Mouse (Mus musculus) hindbrain, embryonic 14.5 days (tissue): Measurements from ENCODE around the gene Cyb5d2. TPM values are rescaled to one million over a fixed set of nuclear protein-coding genes. Genes with fewer than 3 reads are reported as not detected.

ENCODE experiments used
- ATAC-seq: fragments of 200-750 bp; cut with Nextera tagmentation; 2 replicates; pipeline ENCODE4 v1.8.0; 2017; ENCODE audit warnings: moderate number of reproducible peaks, mild to moderate bottlenecking, moderate TSS enrichment, moderate library complexity; ENCODE audit not compliant: low FRiP score
- DNase-seq: peaks from one replicate; pipeline ENCODE4 v3.0.0-alpha.2; 2015; ENCODE audit warnings: low spot score
- H3K27ac ChIP-seq: fragments of 300-500 bp; sonication (generic); 2 replicates; pipeline ENCODE4 v1.5.1; 2014; ENCODE audit warnings: mild to moderate bottlenecking, moderate library complexity
- H3K27me3 ChIP-seq: fragments of 300-500 bp; sonication (generic); 2 replicates; pipeline ENCODE4 v1.6.1; 2014; ENCODE audit warnings: mild to moderate bottlenecking, low read length, mixed read lengths; ENCODE audit not compliant: control insufficient read depth, insufficient read depth
- H3K36me3 ChIP-seq: fragments of 300-500 bp; sonication (generic); replicated peaks from 2 replicates; pipeline ENCODE4 v1.6.1; 2014; ENCODE audit not compliant: control insufficient read depth, insufficient read depth
- H3K4me1 ChIP-seq: fragments of 300-500 bp; sonication (generic); replicated peaks from 2 replicates; pipeline ENCODE4 v1.6.1; 2014; ENCODE audit warnings: antibody characterized with exemption, low read length, mixed read lengths; ENCODE audit not compliant: control insufficient read depth, insufficient read depth
- H3K4me2 ChIP-seq: fragments of 300-500 bp; sonication (generic); replicated peaks from 2 replicates; pipeline ENCODE4 v1.6.1; 2014; ENCODE audit warnings: mild to moderate bottlenecking, moderate library complexity
- H3K4me3 ChIP-seq: fragments of 300-500 bp; sonication (generic); replicated peaks from 2 replicates; pipeline ENCODE4 v1.5.1; 2014; ENCODE audit warnings: mild to moderate bottlenecking, low read length
- H3K9ac ChIP-seq: fragments of 300-500 bp; sonication (generic); 2 replicates; pipeline ENCODE4 v1.6.1; 2014
- H3K9me3 ChIP-seq: fragments of 300-500 bp; sonication (generic); 2 replicates; pipeline ENCODE4 v1.6.1; 2016; ENCODE audit warnings: low read length; ENCODE audit not compliant: control insufficient read depth
- WGBS: fragments of 180-500 bp; shearing (Covaris S2); extraction: QIAGEN DNeasy Blood & Tissue Kit; methylation state at CpG from one replicate; pipeline ENCODE4 v1.1.7; 2014; 5-methylcytosine and 5-hydroxymethylcytosine counted together
- polyA plus RNA-seq: library from polyadenylated mRNA; unstranded; fragments of >200 nt; fragmentation: Nextera tagmentation; extraction: Ambion mirVana; gene quantifications from 2 replicates; pipeline ENCODE4 v1.2.1, GENCODE M21; 2014

Cyb5d2 gene
- polyA plus RNA-seq, 1 experiment from 2014 or later = 7.3 TPM

- no peak overlapping the region for H3K9ac ChIP-seq
- H3K4me1 ChIP-seq = no peaks in the 10 kb centered on the region
- no peak overlapping the region for H3K27ac ChIP-seq
- no peak overlapping the region for H3K4me2 ChIP-seq
- H3K27me3 ChIP-seq = no peaks in the 10 kb centered on the region
- no peak for DNase-seq
- no peaks in the 10 kb centered on the region for H3K9me3 ChIP-seq
- H3K4me3 ChIP-seq = no peak overlapping the region
- no peak for ATAC-seq
- H3K36me3 ChIP-seq = peaks cover 6% of the 10 kb centered on the region
- WGBS = 96% methylated on average over 5 of the region's 5 CpGs
Measured at GRCm38 (mm10) chr11:72813687-72814086, 17.7 kb upstream of the Cyb5d2 start.

GRCm38 (mm10) chr11:72807992-72808391 lies 12.1 kb upstream of the Cyb5d2 start:
- no peak overlapping the region for H3K27ac ChIP-seq
- ATAC-seq (no peak), DNase-seq (no peak)
- no peaks in the 10 kb centered on the region for H3K9me3 ChIP-seq
- H3K9ac ChIP-seq = no peak overlapping the region
- WGBS = 92% methylated on average over 4 of the region's 4 CpGs
- no peak overlapping the region for H3K4me2 ChIP-seq
- H3K36me3 ChIP-seq = no peaks in the 10 kb centered on the region
- no peaks in the 10 kb centered on the region for H3K4me1 ChIP-seq
- H3K4me3 ChIP-seq = no peak overlapping the region
- H3K27me3 ChIP-seq = no peaks in the 10 kb centered on the region

GRCm38 (mm10) chr11:72806556-72806955 lies 10.6 kb upstream of the Cyb5d2 start:
- Histone ChIP-seq H3K4me1 (no peaks in the 10 kb centered on the region), H3K4me2 (no peak overlapping the region), H3K27ac (no peak overlapping the region), H3K36me3 (no peaks in the 10 kb centered on the region; the same call in 1 of the 2 replicates), H3K4me3 (no peak overlapping the region), H3K27me3 (no peaks in the 10 kb centered on the region), H3K9ac (no peak overlapping the region), H3K9me3 (no peaks in the 10 kb centered on the region)
- ATAC-seq (no peak), DNase-seq (no peak)
- WGBS = 72% methylated on average over 2 of the region's 2 CpGs

- no peak overlapping the region for H3K9ac ChIP-seq
- H3K27me3 ChIP-seq = no peaks in the 10 kb centered on the region
- no peaks in the 10 kb centered on the region for H3K4me1 ChIP-seq
- WGBS = 94% methylated on average over 3 of the region's 3 CpGs
- DNase-seq (no peak), ATAC-seq (no peak)
- no peak overlapping the region for H3K4me3 ChIP-seq
- H3K4me2 ChIP-seq = no peak overlapping the region
- no peaks in the 10 kb centered on the region; the same call in 1 of the 2 replicates for H3K36me3 ChIP-seq
- H3K9me3 ChIP-seq = no peaks in the 10 kb centered on the region
- no peak overlapping the region for H3K27ac ChIP-seq
Measured at GRCm38 (mm10) chr11:72805232-72805631, 9.3 kb upstream of the Cyb5d2 start.

DNA sequence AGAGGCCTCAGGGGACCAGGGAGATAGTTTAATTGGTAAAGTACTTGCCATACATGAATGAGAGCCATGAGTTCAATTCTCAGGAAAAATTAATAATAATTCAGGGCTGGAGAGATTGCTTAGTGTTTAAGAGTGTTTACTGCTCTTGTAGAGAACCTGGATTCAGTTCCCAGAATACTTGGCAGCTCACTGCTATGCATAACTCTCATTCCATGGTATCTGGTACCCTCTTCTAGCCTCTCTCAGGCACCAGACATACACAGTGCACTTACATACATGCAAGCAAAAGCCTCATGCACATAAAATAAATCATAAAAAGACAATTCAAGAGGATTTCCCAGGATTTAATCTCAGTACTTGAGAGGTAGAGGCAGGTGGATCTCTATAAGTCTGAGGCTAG lies 8.6 kb upstream of the Cyb5d2 start:
- no peaks in the 10 kb centered on the region; the same call in 1 of the 2 replicates for H3K36me3 ChIP-seq
- no peaks in the 10 kb centered on the region for H3K4me1 ChIP-seq
- no peak overlapping the region for H3K4me2 ChIP-seq
- no peak overlapping the region for H3K4me3 ChIP-seq
- no peak overlapping the region for H3K27ac ChIP-seq
- no peaks in the 10 kb centered on the region for H3K27me3 ChIP-seq
- no peaks in the 10 kb centered on the region for H3K9me3 ChIP-seq
- no peak overlapping the region for H3K9ac ChIP-seq
- ATAC-seq = no peak
- DNase-seq = no peak

GRCm38 (mm10) chr11:72803038-72803437 lies 7.1 kb upstream of the Cyb5d2 start:
- ATAC-seq = no peak
- 86% methylated on average over 3 of the region's 3 CpGs for WGBS
- Histone ChIP-seq H3K9me3 (no peaks in the 10 kb centered on the region), H3K9ac (no peak overlapping the region), H3K36me3 (no peaks in the 10 kb centered on the region; the same call in 1 of the 2 replicates), H3K4me3 (no peak overlapping the region), H3K4me2 (no peak overlapping the region), H3K4me1 (0 out of 2 replicates have a peak, but pooled peaks cover 2% of the 10 kb centered on the region), H3K27ac (no peak overlapping the region), H3K27me3 (no peaks in the 10 kb centered on the region)
- DNase-seq = no peak

DNA sequence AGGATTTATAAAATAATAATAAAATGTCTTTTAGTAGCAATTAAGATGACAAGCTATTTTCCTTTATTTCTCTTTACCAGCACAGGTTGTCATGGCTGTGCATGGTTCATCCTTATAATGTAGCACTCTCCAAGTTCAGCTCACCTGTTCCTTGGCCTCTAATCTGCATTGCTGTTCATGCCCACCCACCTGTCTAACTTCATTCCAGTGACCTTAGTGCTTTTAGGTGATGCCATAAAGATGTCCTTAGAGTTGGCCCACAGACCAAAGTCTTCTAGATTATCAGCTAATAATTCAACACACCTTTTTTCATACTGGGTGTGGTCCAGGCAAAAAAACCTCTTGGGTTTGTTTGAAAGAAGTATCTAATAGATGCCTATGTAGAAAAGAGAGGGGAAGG lies 5.2 kb upstream of the Cyb5d2 start:
- no peaks in the 10 kb centered on the region for H3K9me3 ChIP-seq
- DNase-seq (no peak), ATAC-seq (no peak)
- H3K4me3 ChIP-seq = no peak overlapping the region
- H3K4me1 ChIP-seq = peaks cover 16% of the 10 kb centered on the region
- no peaks in the 10 kb centered on the region; the same call in 1 of the 2 replicates for H3K36me3 ChIP-seq
- no peak overlapping the region for H3K9ac ChIP-seq
- no peak overlapping the region for H3K4me2 ChIP-seq
- H3K27me3 ChIP-seq = no peaks in the 10 kb centered on the region
- H3K27ac ChIP-seq = no peak overlapping the region

GRCm38 (mm10) chr11:72798112-72798511 lies 2.2 kb upstream of the Cyb5d2 start:
- Histone ChIP-seq H3K9ac (no peak overlapping the region), H3K27ac (no peak overlapping the region), H3K9me3 (no peaks in the 10 kb centered on the region), H3K4me3 (no peak overlapping the region), H3K4me1 (peaks cover 23% of the 10 kb centered on the region), H3K36me3 (no peaks in the 10 kb centered on the region; the same call in 1 of the 2 replicates), H3K4me2 (no peak overlapping the region), H3K27me3 (no peaks in the 10 kb centered on the region)
- ATAC-seq (no peak), DNase-seq (no peak)

GRCm38 (mm10) chr11:72796773-72797338 lies 914 bp upstream of the Cyb5d2 start:
- ATAC-seq (no peak), DNase-seq (no peak)
- Histone ChIP-seq H3K36me3 (no peaks in the 10 kb centered on the region), H3K27me3 (no peaks in the 10 kb centered on the region), H3K4me3 (peak overlapping the region; percentile 97), H3K9ac (peak overlapping the region; percentile 86), H3K4me2 (peak overlapping the region; percentile 61), H3K27ac (no peak overlapping the region), H3K9me3 (no peaks in the 10 kb centered on the region), H3K4me1 (peaks cover 23% of the 10 kb centered on the region)
- WGBS = 22% methylated on average over 10 of the region's 10 CpGs

DNA sequence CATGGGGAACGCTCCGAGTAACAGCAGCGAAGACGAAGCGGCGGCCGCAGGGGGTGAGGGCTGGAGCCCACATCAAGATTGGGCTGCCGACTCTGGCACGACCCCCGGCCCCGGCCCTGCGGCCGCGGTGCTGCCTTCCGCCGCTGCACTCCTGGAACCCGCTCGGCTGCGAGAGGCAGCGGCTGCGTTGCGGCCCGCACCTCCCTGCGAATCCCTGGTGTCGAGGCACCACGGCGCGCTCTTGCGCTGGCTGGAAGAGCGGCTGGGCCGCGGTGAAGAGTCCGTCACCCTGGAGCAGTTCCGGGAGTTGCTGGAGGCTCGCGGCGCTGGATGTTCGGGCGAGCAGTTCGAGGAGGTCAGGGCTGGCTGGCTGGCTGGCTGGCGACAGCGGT lies 350 bp upstream of the Cyb5d2 start:
- Histone ChIP-seq H3K9me3 (no peaks in the 10 kb centered on the region), H3K4me2 (peak overlapping the region; percentile 61), H3K36me3 (no peaks in the 10 kb centered on the region), H3K27ac (peak overlapping the region; percentile 73), H3K27me3 (no peaks in the 10 kb centered on the region), H3K4me3 (peak overlapping the region; percentile 97), H3K4me1 (peaks cover 23% of the 10 kb centered on the region), H3K9ac (peak overlapping the region; percentile 86)
- ATAC-seq = peak; percentile 22
- 0% methylated on average over 41 of the region's 42 CpGs for WGBS
- DNase-seq = no peak
